Mouse (Mus musculus): ENCODE measurements around the gene Afmid. TPM values are rescaled to one million over a fixed set of nuclear protein-coding genes. Genes with fewer than 3 reads are reported as not detected.
"Not testable (repeated sequence)": the region's sequence is repeated elsewhere in the genome, so short reads cannot be mapped to it uniquely, and the experiment has no call there.

Gene Afmid
- polyA plus RNA-seq, 1 experiment from 2014 or later, result 2.3 TPM

GRCm38 (mm10) chr11:117815850-117816249 is 9.9 kb upstream of the Afmid start:
- not testable (repeated sequence) for H3K4me1 ChIP-seq (ENCODE audit: control insufficient read depth, insufficient read depth, low read length); ATAC-seq (ENCODE audit: insufficient read depth, low FRiP score, low TSS enrichment); H3K9me3 ChIP-seq (ENCODE audit: control insufficient read depth, low read length); DNase-seq (ENCODE audit: low spot score); H3K27me3 ChIP-seq (ENCODE audit: control insufficient read depth, insufficient read depth, low read length); H3K9ac ChIP-seq (ENCODE audit: low read length); H3K27ac ChIP-seq (ENCODE audit: low read depth, low read length); H3K4me2 ChIP-seq (ENCODE audit: low read depth); H3K4me3 ChIP-seq (ENCODE audit: low read depth, low read length)
- H3K36me3 ChIP-seq (ENCODE audit: control insufficient read depth, insufficient read depth, low read length), result peaks cover 14% of the 10 kb centered on the region
- 94% methylated on average over 9 of the region's 9 CpGs for WGBS

GRCm38 (mm10) chr11:117816389-117816996 is 9.2 kb upstream of the Afmid start:
- Histone ChIP-seq H3K9ac (ENCODE audit: low read length) (no peak overlapping the region), H3K9me3 (ENCODE audit: control insufficient read depth, low read length) (no peaks in the 10 kb centered on the region), H3K36me3 (ENCODE audit: control insufficient read depth, insufficient read depth, low read length) (peaks cover 14% of the 10 kb centered on the region), H3K27ac (ENCODE audit: low read depth, low read length) (no peak overlapping the region), H3K4me3 (ENCODE audit: low read depth, low read length) (no peak overlapping the region), H3K4me2 (ENCODE audit: low read depth) (no peak overlapping the region), H3K27me3 (ENCODE audit: control insufficient read depth, insufficient read depth, low read length) (no peaks in the 10 kb centered on the region), H3K4me1 (ENCODE audit: control insufficient read depth, insufficient read depth, low read length) (no peaks in the 10 kb centered on the region)
- no peak for ATAC-seq (ENCODE audit: insufficient read depth, low FRiP score, low TSS enrichment)
- WGBS, result 90% methylated on average over 13 of the region's 13 CpGs
- DNase-seq (ENCODE audit: low spot score), result no peak

- Histone ChIP-seq H3K9ac (ENCODE audit: low read length) (no peak overlapping the region), H3K9me3 (ENCODE audit: control insufficient read depth, low read length) (no peaks in the 10 kb centered on the region), H3K4me3 (ENCODE audit: low read depth, low read length) (no peak overlapping the region), H3K27ac (ENCODE audit: low read depth, low read length) (no peak overlapping the region), H3K4me1 (ENCODE audit: control insufficient read depth, insufficient read depth, low read length) (peaks cover 1% of the 10 kb centered on the region; the same call in 1 of the 2 replicates), H3K4me2 (ENCODE audit: low read depth) (no peak overlapping the region), H3K36me3 (ENCODE audit: control insufficient read depth, insufficient read depth, low read length) (peaks cover 8% of the 10 kb centered on the region), H3K27me3 (ENCODE audit: control insufficient read depth, insufficient read depth, low read length) (no peaks in the 10 kb centered on the region)
- ATAC-seq (ENCODE audit: insufficient read depth, low FRiP score, low TSS enrichment) (no peak), DNase-seq (ENCODE audit: low spot score) (no peak)
- 79% methylated on average over 8 of the region's 8 CpGs for WGBS
Observed at GRCm38 (mm10) chr11:117819095-117819494, 6.6 kb upstream of the Afmid start.

DNA sequence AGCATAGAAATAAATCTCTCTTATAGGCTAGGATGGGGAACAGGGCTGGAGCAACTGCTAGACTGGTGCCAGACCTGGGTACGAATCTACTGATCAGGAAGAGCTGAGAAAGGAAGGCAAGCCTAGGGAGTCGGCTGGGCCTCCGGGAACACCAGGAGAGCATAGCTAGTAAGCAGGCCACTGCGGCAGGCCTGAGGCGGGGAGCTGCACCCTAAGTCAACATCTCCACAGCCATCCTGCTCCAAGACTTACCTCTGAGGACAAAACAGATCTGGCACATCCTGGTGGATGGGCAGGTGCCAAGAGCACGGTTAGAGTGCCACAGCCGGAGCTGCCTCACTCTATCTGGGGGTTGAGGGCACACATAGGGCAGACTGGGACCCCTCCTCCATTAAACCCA is 5.6 kb upstream of the Afmid start:
- DNase-seq (ENCODE audit: low spot score) (no peak), ATAC-seq (ENCODE audit: insufficient read depth, low FRiP score, low TSS enrichment) (no peak)
- Histone ChIP-seq H3K4me3 (ENCODE audit: low read depth, low read length) (no peak overlapping the region), H3K36me3 (ENCODE audit: control insufficient read depth, insufficient read depth, low read length) (peaks cover 4% of the 10 kb centered on the region; the same call in 1 of the 2 replicates), H3K27me3 (ENCODE audit: control insufficient read depth, insufficient read depth, low read length) (no peaks in the 10 kb centered on the region), H3K27ac (ENCODE audit: low read depth, low read length) (no peak overlapping the region), H3K4me2 (ENCODE audit: low read depth) (no peak overlapping the region), H3K9ac (ENCODE audit: low read length) (no peak overlapping the region), H3K4me1 (ENCODE audit: control insufficient read depth, insufficient read depth, low read length) (peaks cover 9% of the 10 kb centered on the region), H3K9me3 (ENCODE audit: control insufficient read depth, low read length) (no peaks in the 10 kb centered on the region)
- 100% methylated on average over 7 of the region's 7 CpGs for WGBS

DNA sequence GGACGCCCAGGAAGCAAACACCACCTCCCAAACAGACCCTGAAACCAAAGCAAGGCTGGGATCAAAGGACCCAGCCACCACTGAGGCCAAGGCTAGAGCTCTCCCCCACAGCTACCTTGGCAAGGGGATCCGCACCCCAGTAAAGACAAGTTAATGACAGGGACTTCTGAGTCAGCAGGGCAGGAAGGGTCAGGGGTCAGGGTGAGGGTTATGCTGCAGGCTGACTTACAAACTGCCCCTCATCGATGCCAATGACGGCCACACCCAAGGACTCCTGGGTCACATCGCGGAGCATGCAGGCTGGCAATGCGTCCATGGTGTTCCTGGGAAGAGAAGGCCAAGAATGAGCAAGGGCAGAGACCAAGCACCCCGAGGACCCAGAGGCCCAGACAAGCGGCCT is 3.9 kb upstream of the Afmid start:
- Histone ChIP-seq H3K9ac (ENCODE audit: low read length) (no peak overlapping the region), H3K27me3 (ENCODE audit: control insufficient read depth, insufficient read depth, low read length) (no peaks in the 10 kb centered on the region), H3K4me1 (ENCODE audit: control insufficient read depth, insufficient read depth, low read length) (peaks cover 19% of the 10 kb centered on the region), H3K27ac (ENCODE audit: low read depth, low read length) (no peak overlapping the region), H3K4me2 (ENCODE audit: low read depth) (no peak overlapping the region), H3K9me3 (ENCODE audit: control insufficient read depth, low read length) (no peaks in the 10 kb centered on the region), H3K4me3 (ENCODE audit: low read depth, low read length) (no peak overlapping the region), H3K36me3 (ENCODE audit: control insufficient read depth, insufficient read depth, low read length) (no peaks in the 10 kb centered on the region)
- WGBS, result 87% methylated on average over 9 of the region's 9 CpGs
- DNase-seq (ENCODE audit: low spot score) (no peak), ATAC-seq (ENCODE audit: insufficient read depth, low FRiP score, low TSS enrichment) (no peak)

- H3K9me3 ChIP-seq (ENCODE audit: control insufficient read depth, low read length), result no peaks in the 10 kb centered on the region
- 96% methylated on average over 7 of the region's 7 CpGs for WGBS
- ATAC-seq (ENCODE audit: insufficient read depth, low FRiP score, low TSS enrichment), result no peak
- H3K27me3 ChIP-seq (ENCODE audit: control insufficient read depth, insufficient read depth, low read length), result no peaks in the 10 kb centered on the region
- H3K4me1 ChIP-seq (ENCODE audit: control insufficient read depth, insufficient read depth, low read length), result peaks cover 19% of the 10 kb centered on the region
- no peak overlapping the region for H3K27ac ChIP-seq (ENCODE audit: low read depth, low read length)
- no peaks in the 10 kb centered on the region for H3K36me3 ChIP-seq (ENCODE audit: control insufficient read depth, insufficient read depth, low read length)
- no peak overlapping the region for H3K4me2 ChIP-seq (ENCODE audit: low read depth)
- no peak for DNase-seq (ENCODE audit: low spot score)
- H3K9ac ChIP-seq (ENCODE audit: low read length), result no peak overlapping the region
- no peak overlapping the region for H3K4me3 ChIP-seq (ENCODE audit: low read depth, low read length)
Observed at GRCm38 (mm10) chr11:117822728-117823241, 2.9 kb upstream of the Afmid start.

- no peak for DNase-seq (ENCODE audit: low spot score)
- H3K4me1 ChIP-seq (ENCODE audit: control insufficient read depth, insufficient read depth, low read length), result peaks cover 19% of the 10 kb centered on the region
- no peak overlapping the region for H3K27ac ChIP-seq (ENCODE audit: low read depth, low read length)
- no peak for ATAC-seq (ENCODE audit: insufficient read depth, low FRiP score, low TSS enrichment)
- H3K4me2 ChIP-seq (ENCODE audit: low read depth), result no peak overlapping the region
- H3K4me3 ChIP-seq (ENCODE audit: low read depth, low read length), result no peak overlapping the region
- H3K9ac ChIP-seq (ENCODE audit: low read length), result no peak overlapping the region
- no peaks in the 10 kb centered on the region for H3K36me3 ChIP-seq (ENCODE audit: control insufficient read depth, insufficient read depth, low read length)
- H3K9me3 ChIP-seq (ENCODE audit: control insufficient read depth, low read length), result no peaks in the 10 kb centered on the region
- 92% methylated on average over 6 of the region's 6 CpGs for WGBS
- no peaks in the 10 kb centered on the region for H3K27me3 ChIP-seq (ENCODE audit: control insufficient read depth, insufficient read depth, low read length)
Observed at GRCm38 (mm10) chr11:117823411-117823810, 2.3 kb upstream of the Afmid start.

DNA sequence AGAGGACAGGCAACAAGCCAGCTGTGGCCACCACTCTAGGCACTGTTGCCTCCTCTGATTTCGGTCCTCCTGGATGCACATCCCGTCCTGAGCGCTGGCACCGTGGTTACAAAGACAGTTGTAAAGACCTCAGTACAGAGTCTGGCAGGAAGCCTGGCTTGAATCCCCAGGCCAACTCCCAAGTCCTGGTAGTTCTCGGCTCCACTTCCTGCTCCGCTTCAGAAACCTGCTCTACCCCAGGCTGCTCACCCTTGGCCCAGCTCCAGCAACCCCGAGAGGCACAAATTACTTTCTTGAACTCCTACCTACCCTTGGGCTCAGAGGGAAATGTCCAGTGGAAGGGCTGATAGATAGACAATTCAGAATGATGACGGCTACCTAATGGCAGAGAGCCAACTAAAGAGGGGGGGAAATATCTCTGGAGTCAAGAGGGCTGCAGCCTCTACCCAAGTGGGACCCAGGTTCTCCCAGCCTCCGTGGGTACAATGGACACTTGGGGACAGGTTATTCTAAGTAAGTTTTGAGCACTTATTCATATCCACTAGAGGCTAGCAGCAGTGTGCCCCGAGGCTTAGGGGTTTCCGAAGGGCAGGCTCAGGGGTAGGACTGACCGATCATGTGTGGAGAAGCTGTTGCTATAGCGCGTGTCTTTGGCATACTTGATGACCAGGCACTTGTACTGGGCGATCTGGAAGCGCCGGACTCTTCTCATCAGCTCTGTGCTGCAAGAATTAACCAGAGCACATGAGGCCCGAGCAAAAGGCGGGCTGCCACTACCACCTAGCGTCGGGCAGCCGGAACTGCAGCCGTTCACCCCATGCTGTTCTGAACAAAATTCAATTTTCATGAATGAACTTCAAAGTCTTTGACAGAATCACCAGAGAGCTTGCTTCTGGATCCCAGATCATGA is 1.4 kb upstream of the Afmid start:
- peak; percentile 86 for DNase-seq (ENCODE audit: low spot score)
- H3K9me3 ChIP-seq (ENCODE audit: control insufficient read depth, low read length), result no peaks in the 10 kb centered on the region
- H3K4me1 ChIP-seq (ENCODE audit: control insufficient read depth, insufficient read depth, low read length), result peaks cover 19% of the 10 kb centered on the region
- ATAC-seq (ENCODE audit: insufficient read depth, low FRiP score, low TSS enrichment), result peak; percentile 69
- peak overlapping the region; percentile 50 for H3K9ac ChIP-seq (ENCODE audit: low read length)
- no peaks in the 10 kb centered on the region for H3K27me3 ChIP-seq (ENCODE audit: control insufficient read depth, insufficient read depth, low read length)
- no peak overlapping the region for H3K27ac ChIP-seq (ENCODE audit: low read depth, low read length)
- 29% methylated on average over 23 of the region's 23 CpGs for WGBS
- no peaks in the 10 kb centered on the region for H3K36me3 ChIP-seq (ENCODE audit: control insufficient read depth, insufficient read depth, low read length)
- H3K4me3 ChIP-seq (ENCODE audit: low read depth, low read length), result peak overlapping the region; percentile 65
- peak overlapping the region; percentile 83 for H3K4me2 ChIP-seq (ENCODE audit: low read depth)

Data from neural tube, embryonic 11.5 days (tissue).